Mouse (Mus musculus) myocyte (in vitro differentiated cells): ENCODE data around the gene Nfasc.

Experiments
- MAX ChIP-seq: IDR thresholded peaks from one replicate; pipeline ENCODE4 v1.6.1; 2011; ENCODE audit warnings: low read depth, mild to moderate bottlenecking, control low read depth
- POLR2A ChIP-seq: IDR thresholded peaks from one replicate; pipeline ENCODE4 v1.6.1; 2011; ENCODE audit warnings: low read depth, mild to moderate bottlenecking, control low read depth, moderate library complexity; ENCODE audit not compliant: insufficient read length

GRCm38 (mm10) chr1:132602161-132602560, 139.4 kb downstream of the Nfasc start:
- TF ChIP-seq POLR2A (no peak), MAX (no peak)
